Mouse (Mus musculus) liver, embryonic 14.5 days (tissue): ENCODE measurements around the gene Usp15. TPM values are rescaled to one million over a fixed set of nuclear protein-coding genes. Genes with fewer than 3 reads are reported as not detected.

ENCODE experiments used
- ATAC-seq: fragments of 200-750 bp; cut with Nextera tagmentation; 2 replicates; pipeline ENCODE4 v1.8.0; 2017; ENCODE audit warnings: moderate number of reproducible peaks, mild to moderate bottlenecking, moderate library complexity; ENCODE audit not compliant: insufficient read depth
- DNase-seq, 3 experiments: peaks; one replicate each; pipeline ENCODE4 v3.0.0-alpha.2; 2012 to 2013; ENCODE audit warnings: low read depth in 3 of 3, low spot score in 3 of 3
- H3K27ac ChIP-seq: fragments of 300-500 bp; sonication (generic); 2 replicates; pipeline ENCODE4 v1.5.1; 2014; ENCODE audit warnings: moderate library complexity, mild to moderate bottlenecking, control low read depth, inconsistent platforms
- H3K27me3 ChIP-seq: fragments of 300-500 bp; sonication (generic); 2 replicates; pipeline ENCODE4 v1.6.1; 2014; ENCODE audit warnings: mild to moderate bottlenecking, low read length, moderate library complexity; ENCODE audit not compliant: control insufficient read depth, insufficient read depth
- H3K36me3 ChIP-seq: fragments of 300-500 bp; sonication (generic); replicated peaks from 2 replicates; pipeline ENCODE4 v1.6.1; 2014; ENCODE audit warnings: low read depth; ENCODE audit not compliant: control insufficient read depth, insufficient read depth
- H3K4me1 ChIP-seq, 2 experiments: fragments of 200-500 bp in 1 of 2; fragments of 300-500 bp in 1 of 2; sonication (generic) in 1 of 2; replicated peaks; 2 replicates each; pipeline ENCODE4 v1.6.1; 2012 to 2014; ENCODE audit warnings: antibody characterized with exemption in 1 of 2, inconsistent platforms in 1 of 2, low read length in 1 of 2; ENCODE audit not compliant: control insufficient read depth in 2 of 2, insufficient read depth in 2 of 2
- H3K4me2 ChIP-seq: fragments of 300-500 bp; sonication (generic); 2 replicates; pipeline ENCODE4 v1.6.1; 2014; ENCODE audit warnings: low read depth, mild to moderate bottlenecking, control low read depth, moderate library complexity
- H3K4me3 ChIP-seq, 2 experiments: fragments of 200-500 bp in 1 of 2; fragments of 300-500 bp in 1 of 2; sonication (generic) in 1 of 2; 2 replicates each; pipeline ENCODE4 v1.5.1; 2012 to 2014; ENCODE audit warnings: low read depth in 2 of 2, low read length in 2 of 2, mild to moderate bottlenecking in 2 of 2, control low read depth in 1 of 2, inconsistent platforms in 1 of 2, moderate library complexity in 1 of 2; ENCODE audit not compliant: insufficient read depth in 1 of 2
- H3K9ac ChIP-seq: fragments of 300-500 bp; sonication (generic); replicated peaks from 2 replicates; pipeline ENCODE4 v1.6.1; 2014; ENCODE audit warnings: mild to moderate bottlenecking, control low read depth, moderate library complexity
- H3K9me3 ChIP-seq: fragments of 300-500 bp; sonication (generic); 2 replicates; pipeline ENCODE4 v1.6.1; 2016; ENCODE audit warnings: low read length, mixed read lengths; ENCODE audit not compliant: control insufficient read depth
- CTCF ChIP-seq: IDR thresholded peaks from 2 replicates; pipeline ENCODE4 v1.5.1; 2016; ENCODE audit warnings: antibody characterized with exemption, low read depth, control low read depth
- EP300 ChIP-seq: IDR thresholded peaks from 2 replicates; pipeline ENCODE4 v1.6.1; 2016; ENCODE audit warnings: antibody characterized with exemption, low read depth
- WGBS: fragments of 180-500 bp; shearing (Covaris S2); extraction: QIAGEN DNeasy Blood & Tissue Kit; methylation state at CpG from one replicate; pipeline ENCODE4 v1.1.7; 2014; ENCODE audit not compliant: insufficient replicate concordance; 5-methylcytosine and 5-hydroxymethylcytosine counted together
- polyA plus RNA-seq, 2 experiments: library from polyadenylated mRNA; depleted of rRNA in 1 of 2; stranded (reverse) in 1 of 2; unstranded in 1 of 2; fragments of >200 nt; fragmentation: Nextera tagmentation in 1 of 2; extraction: Ambion mirVana in 1 of 2; gene quantifications; 2 replicates each; pipeline versions ENCODE4 v1.2.1 to v1.2.3; 2012 to 2014

Usp15 gene
- polyA plus RNA-seq, 2 experiments, result 44.2 to 94.2 TPM

DNA sequence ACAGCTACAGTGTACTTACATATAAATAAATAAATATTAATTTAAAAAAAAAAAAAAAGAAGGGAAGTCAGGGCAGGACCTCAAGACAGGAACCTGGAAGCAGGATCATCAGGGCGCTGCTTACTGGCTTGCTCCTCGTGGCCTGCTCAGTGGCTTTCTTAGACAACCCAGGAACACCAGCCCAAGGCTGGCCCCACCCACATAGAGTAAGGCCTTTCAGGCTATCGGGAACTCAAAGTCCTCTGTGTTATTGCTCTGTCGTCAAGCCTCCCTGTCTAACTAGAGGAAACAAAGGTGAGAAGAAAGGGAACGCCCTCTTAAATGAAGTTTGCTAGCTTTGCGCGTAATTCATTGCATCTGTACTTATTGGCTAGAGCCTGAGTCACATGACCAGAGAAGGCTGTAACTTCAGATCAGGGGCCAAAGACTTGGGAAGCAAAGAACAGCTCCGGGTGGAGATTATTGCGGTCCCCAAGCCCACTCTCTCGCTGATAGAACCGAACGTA lies 107.3 kb downstream of the Usp15 start:
- DNase-seq (no peak), ATAC-seq (no peak)
- TF ChIP-seq CTCF (no peak), EP300 (no peak)
- WGBS, result 69% methylated on average over 12 of the region's 12 CpGs
- Histone ChIP-seq H3K9me3 (no peaks in the 10 kb centered on the region), H3K27ac (no peak overlapping the region), H3K36me3 (no peaks in the 10 kb centered on the region), H3K4me1 (no peaks in the 10 kb centered on the region), H3K4me3 (no peak overlapping the region), H3K27me3 (no peaks in the 10 kb centered on the region), H3K9ac (no peak overlapping the region), H3K4me2 (no peak overlapping the region)

DNA sequence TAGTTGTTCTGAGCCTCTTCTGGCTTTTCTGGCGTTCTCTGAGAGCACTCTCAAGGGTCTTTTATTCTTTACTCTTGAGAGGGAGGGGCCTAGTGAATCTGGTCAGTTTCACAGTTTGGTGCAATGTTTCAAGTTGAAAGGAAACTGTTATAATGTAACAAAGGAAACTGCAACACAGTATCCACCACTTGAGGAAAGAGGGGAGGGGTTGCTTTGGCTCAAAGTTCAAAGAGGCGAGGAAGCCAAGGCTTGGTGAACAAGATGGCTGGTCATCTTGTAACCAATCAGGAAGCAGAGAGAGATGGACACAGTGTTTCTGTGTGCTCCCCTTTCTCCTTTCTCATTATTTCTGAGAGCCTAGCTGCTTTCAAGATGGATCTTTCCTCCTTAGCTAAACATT lies 109.9 kb downstream of the Usp15 start:
- H3K27me3 ChIP-seq, result no peaks in the 10 kb centered on the region
- H3K27ac ChIP-seq, result no peak overlapping the region
- H3K4me1 ChIP-seq, result no peaks in the 10 kb centered on the region
- DNase-seq (no peak), ATAC-seq (no peak)
- H3K36me3 ChIP-seq, result no peaks in the 10 kb centered on the region
- H3K9ac ChIP-seq, result no peak overlapping the region
- TF ChIP-seq EP300 (no peak), CTCF (no peak)
- H3K4me2 ChIP-seq, result no peak overlapping the region
- no peak overlapping the region for H3K4me3 ChIP-seq
- no peaks in the 10 kb centered on the region for H3K9me3 ChIP-seq
- 69% methylated on average over 2 of the region's 2 CpGs for WGBS

DNA sequence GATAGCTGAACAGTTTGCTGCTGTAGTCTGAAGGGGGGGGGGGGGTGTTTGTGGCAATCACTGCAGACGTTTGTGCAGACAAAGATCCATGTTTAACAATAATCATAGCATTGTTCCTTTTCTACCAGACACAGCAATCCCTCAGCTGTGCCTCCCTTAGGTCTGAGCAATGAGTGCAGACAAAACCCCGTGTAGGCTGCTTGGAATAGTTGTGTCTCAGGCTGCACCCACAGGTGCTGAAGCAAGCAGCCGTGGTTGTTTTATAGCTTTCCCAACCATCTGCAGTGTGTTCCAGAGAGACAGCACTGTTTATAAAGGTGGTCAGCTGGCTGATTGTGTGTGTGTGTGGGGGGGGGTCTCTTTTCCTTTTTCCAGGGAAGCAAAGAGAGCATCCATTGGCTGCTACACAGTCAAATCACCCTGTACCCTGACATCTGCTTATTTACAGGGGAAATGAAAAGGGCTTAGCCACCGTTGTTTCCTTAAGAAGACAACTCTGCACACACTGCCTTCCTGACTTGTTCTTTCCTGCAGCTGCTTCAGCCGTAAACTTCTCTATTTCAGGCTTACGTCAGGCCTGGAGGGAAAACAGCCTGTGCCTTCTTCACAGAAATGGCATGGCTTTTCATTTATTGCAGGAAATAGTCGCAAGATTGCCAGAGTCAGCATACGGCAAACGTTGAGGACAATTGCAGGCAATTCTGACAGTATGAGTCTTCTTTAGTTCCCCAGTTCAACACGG lies 111.7 kb downstream of the Usp15 start:
- 25% methylated on average over 10 of the region's 10 CpGs for WGBS

DNA sequence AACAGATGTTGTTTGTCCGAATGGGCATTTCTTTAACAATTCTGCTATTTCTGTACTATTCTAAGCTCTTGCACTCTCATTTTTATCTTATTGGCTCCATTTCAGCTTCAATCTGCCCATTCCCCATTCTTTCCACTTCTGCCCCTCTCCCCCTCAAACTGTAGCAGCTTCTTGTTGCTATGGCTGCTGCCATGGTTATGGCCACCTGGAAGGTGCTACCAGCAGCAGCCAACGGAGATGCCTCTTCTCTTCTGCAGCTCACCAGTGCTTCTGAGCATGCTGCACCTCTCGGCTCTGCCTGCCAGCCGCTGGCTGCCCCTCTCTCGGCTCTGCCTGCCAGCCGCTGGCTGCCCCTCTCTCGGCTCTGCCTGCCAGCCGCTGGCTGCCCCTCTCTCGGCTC lies 112.5 kb downstream of the Usp15 start:
- Histone ChIP-seq H3K4me1 (no peaks in the 10 kb centered on the region), H3K36me3 (no peaks in the 10 kb centered on the region), H3K27me3 (no peaks in the 10 kb centered on the region), H3K9me3 (no peaks in the 10 kb centered on the region), H3K27ac (no peak overlapping the region), H3K4me3 (no peak overlapping the region), H3K9ac (no peak overlapping the region), H3K4me2 (no peak overlapping the region)
- TF ChIP-seq CTCF (no peak), EP300 (no peak)
- DNase-seq (no peak), ATAC-seq (no peak)
- WGBS, result 63% methylated on average over 9 of the region's 9 CpGs

More for the DNA sequence above, 111.7 kb downstream of the Usp15 start:
- DNase-seq, result no peak
- Histone ChIP-seq H3K9me3 (no peaks in the 10 kb centered on the region), H3K4me1 (no peaks in the 10 kb centered on the region), H3K4me2 (no peak overlapping the region), H3K36me3 (no peaks in the 10 kb centered on the region), H3K4me3 (no peak overlapping the region), H3K27ac (no peak overlapping the region), H3K27me3 (no peaks in the 10 kb centered on the region), H3K9ac (no peak overlapping the region)
- TF ChIP-seq CTCF, result no peak
- TF ChIP-seq EP300, result no peak
- no peak for ATAC-seq

DNA sequence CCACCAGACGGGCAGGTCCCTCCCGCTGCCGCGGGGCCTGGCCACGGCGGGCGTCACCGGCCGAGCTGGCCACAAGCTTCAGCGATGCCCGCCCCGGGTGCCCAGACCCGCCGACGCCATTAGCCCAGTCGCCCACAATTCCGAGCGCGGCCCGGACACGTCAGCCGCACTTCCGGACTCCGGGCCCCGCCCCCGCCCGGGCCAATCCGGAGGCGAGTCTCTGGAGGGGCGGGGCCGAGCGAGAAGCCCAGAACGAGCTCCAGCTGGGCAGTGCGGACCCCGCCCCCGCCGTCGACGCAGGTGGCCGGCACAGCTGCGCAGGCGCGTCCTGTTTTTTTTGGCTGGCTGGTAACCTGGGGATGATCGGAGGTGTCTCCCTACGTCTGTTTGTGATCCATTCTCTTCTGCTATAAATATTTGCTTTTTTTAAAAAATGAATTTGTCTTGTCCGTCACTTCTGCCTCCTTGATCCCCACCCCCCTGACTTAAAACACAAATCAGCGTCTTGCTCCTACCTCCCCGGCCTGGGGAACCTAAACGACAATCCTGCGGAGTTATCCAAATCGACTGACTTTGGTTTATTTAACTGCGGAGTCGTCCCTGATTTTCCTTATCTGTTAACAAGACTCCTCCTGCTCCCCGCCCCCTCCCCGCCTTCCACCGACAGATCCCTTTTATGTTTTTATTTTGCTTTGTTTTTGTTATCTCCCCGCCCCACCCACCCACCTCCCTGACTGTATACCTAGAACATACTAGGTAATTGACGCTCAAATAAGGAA lies 120.4 kb downstream of the Usp15 start, which contains the start of gene Mon2:
Mon2 (minus strand) TSS at position 261 of the 779 bp plus-strand sequence.
- ATAC-seq (peak; percentile 100), DNase-seq (peak; percentile 92 to 93 (median 93))
- Histone ChIP-seq H3K4me3 (peak within 1 kb of the TSS; percentile 83 to 92), H3K36me3 (no peaks in the 10 kb centered on the region; the same call in 1 of the 2 replicates), H3K9me3 (no peaks in the 10 kb centered on the region), H3K9ac (peak within 1 kb of the TSS; percentile 87), H3K4me1 (peaks cover 11 to 21% of the 10 kb centered on the region in 2 experiments; a peak in 3 of 4 replicates), H3K27me3 (no peaks in the 10 kb centered on the region), H3K4me2 (peak within 1 kb of the TSS; percentile 91), H3K27ac (peak within 1 kb of the TSS; percentile 50)
- TF ChIP-seq EP300 (no peak), CTCF (no peak)
- under 1% methylated on average over 58 of the region's 58 CpGs for WGBS
